ENCODE assay signal across 8 mouse cellular contexts in genomic region chr11:35178144-35178817, GRCm38 (mm10). TPM values are rescaled to one million over a fixed set of nuclear protein-coding genes. Genes with fewer than 3 reads are reported as not detected.
DNase-seq lines count a peak whose midpoint lies in the region; ATAC-seq and TF ChIP-seq lines count a peak whose summit lies in the region.

No protein-coding gene starts in this region.

- dilution Hi-C loops in CH12.LX (cut with MboI; ENCODE audit: extremely low pct_ligation_motif_present, extremely low pct_unique_long_range_greater_than_20kb, low sequenced_read_pairs): no loop called here

- no peak for TF ChIP-seq POLR2A in heart, adult 2 months (IDR thresholded peaks at IDR 0.05; ENCODE audit: insufficient read depth, low read depth, low read length)
- no peak for TF ChIP-seq POLR2A in CH12.LX (IDR thresholded peaks at IDR 0.05; ENCODE audit: low read depth, low read length)

- no peak for ATAC-seq in heart, embryonic 13.5 days (ENCODE audit: extremely low read depth, insufficient number of reproducible peaks, low FRiP score, low TSS enrichment)
- no peak for ATAC-seq in embryonic facial prominence, embryonic 14.5 days (ENCODE audit: low read depth)
- no peak for ATAC-seq in forebrain, embryonic 13.5 days
- ATAC-seq in forebrain, embryonic 14.5 days: no peak

- H3K36me3 ChIP-seq in heart, embryonic 13.5 days: no peaks in the 10 kb centered on the region
- no peaks in the 10 kb centered on the region for H3K36me3 ChIP-seq in heart, adult 2 months (ENCODE audit: control insufficient read depth, insufficient read depth, low read length)
- no peaks in the 10 kb centered on the region for H3K36me3 ChIP-seq in CH12.LX (replicated peaks in 1 of 2; ENCODE audit: control insufficient read depth in 1 of 2, insufficient read depth in 1 of 2, low read length in 1 of 2)
- H3K36me3 ChIP-seq in embryonic facial prominence, embryonic 14.5 days (ENCODE audit: control insufficient read depth, insufficient read depth, low read length): no peaks in the 10 kb centered on the region
- H3K36me3 ChIP-seq in limb, embryonic 10.5 days: peaks cover 35% of the 10 kb centered on the region
- no peaks in the 10 kb centered on the region for H3K36me3 ChIP-seq in forebrain, embryonic 13.5 days (ENCODE audit: poor library complexity, severe bottlenecking)
- no peaks in the 10 kb centered on the region for H3K36me3 ChIP-seq in forebrain, embryonic 14.5 days (ENCODE audit: control insufficient read depth, insufficient read depth, low read length)

- WGBS in heart, embryonic 13.5 days: 57% methylated on average over 24 of the region's 24 CpGs
- 64% methylated on average over 24 of the region's 24 CpGs for WGBS in heart, adult 2 months
- WGBS in embryonic facial prominence, embryonic 14.5 days: 32% methylated on average over 24 of the region's 24 CpGs
- 44% methylated on average over 24 of the region's 24 CpGs for WGBS in limb, embryonic 10.5 days
- WGBS in forebrain, embryonic 13.5 days: 57% methylated on average over 24 of the region's 24 CpGs
- WGBS in forebrain, embryonic 14.5 days: 54% methylated on average over 24 of the region's 24 CpGs

- no peak for TF ChIP-seq RAD21 in CH12.LX (IDR thresholded peaks at IDR 0.05; ENCODE audit: low read depth, low read length)

- H3K4me2 ChIP-seq in heart, embryonic 13.5 days: peak overlapping the region; percentile 31
- H3K4me2 ChIP-seq in CH12.LX (ENCODE audit: insufficient read depth, low read depth, poor library complexity, severe bottlenecking): no peak overlapping the region
- H3K4me2 ChIP-seq in embryonic facial prominence, embryonic 14.5 days (ENCODE audit: low read depth, low read length): peak overlapping the region; percentile 20
- no peak overlapping the region for H3K4me2 ChIP-seq in forebrain, embryonic 13.5 days
- no peak overlapping the region for H3K4me2 ChIP-seq in forebrain, embryonic 14.5 days (ENCODE audit: low read length)

- no peak for DNase-seq in heart, adult 2 months
- peak; percentile 66 for DNase-seq in CH12.LX (ENCODE audit: extremely low read depth)
- no peak for DNase-seq in embryonic facial prominence, embryonic 14.5 days (ENCODE audit: low spot score)
- DNase-seq in limb, embryonic 10.5 days (ENCODE audit: low spot score): no peak
- no peak for DNase-seq in spleen, postnatal 14 days (ENCODE audit: low spot score in 2 of 2)
- DNase-seq in forebrain, embryonic 14.5 days (ENCODE audit: low spot score): no peak

- intact Hi-C loops in heart, adult 2 months (cut with DNase I): no loop called here

- H3K9me3 ChIP-seq in heart, embryonic 13.5 days: no peaks in the 10 kb centered on the region
- H3K9me3 ChIP-seq in CH12.LX (replicated peaks; ENCODE audit: low read length): peaks cover 7% of the 10 kb centered on the region
- H3K9me3 ChIP-seq in embryonic facial prominence, embryonic 14.5 days (ENCODE audit: control insufficient read depth, low read length): no peaks in the 10 kb centered on the region
- no peaks in the 10 kb centered on the region for H3K9me3 ChIP-seq in limb, embryonic 10.5 days (replicated peaks)
- no peaks in the 10 kb centered on the region for H3K9me3 ChIP-seq in forebrain, embryonic 13.5 days (replicated peaks)
- no peaks in the 10 kb centered on the region for H3K9me3 ChIP-seq in forebrain, embryonic 14.5 days (replicated peaks; ENCODE audit: control insufficient read depth, low read length)

- no peak overlapping the region for H3K27ac ChIP-seq in heart, embryonic 13.5 days (replicated peaks)
- H3K27ac ChIP-seq in heart, adult 2 months: no peak overlapping the region
- no peak overlapping the region for H3K27ac ChIP-seq in CH12.LX (ENCODE audit: insufficient read depth, low read depth)
- H3K27ac ChIP-seq in embryonic facial prominence, embryonic 14.5 days (replicated peaks; ENCODE audit: low read depth, low read length): no peak overlapping the region
- H3K27ac ChIP-seq in limb, embryonic 10.5 days: peak overlapping the region; percentile 38; the same call in 1 of the 2 replicates
- no peak overlapping the region for H3K27ac ChIP-seq in forebrain, embryonic 13.5 days
- H3K27ac ChIP-seq in forebrain, embryonic 14.5 days (ENCODE audit: low read depth, low read length): no peak overlapping the region

- no peak for TF ChIP-seq CTCF in heart, adult 2 months (IDR thresholded peaks at IDR 0.05)
- TF ChIP-seq CTCF in CH12.LX (conservative IDR thresholded peaks at IDR 0.05 in 1 of 2, IDR thresholded peaks at IDR 0.05 in 1 of 2; ENCODE audit: low read depth in 2 of 2, low read length in 2 of 2): no peak

- TF ChIP-seq EP300 in heart, adult 2 months (IDR thresholded peaks at IDR 0.05; ENCODE audit: insufficient read depth, low read depth, low read length): no peak
- TF ChIP-seq EP300 in CH12.LX (IDR thresholded peaks at IDR 0.05; ENCODE audit: low read length): no peak

- no peaks in the 10 kb centered on the region for H3K27me3 ChIP-seq in heart, embryonic 13.5 days (replicated peaks)
- H3K27me3 ChIP-seq in heart, adult 2 months (ENCODE audit: control insufficient read depth, insufficient read depth, low read length): no peaks in the 10 kb centered on the region
- H3K27me3 ChIP-seq in CH12.LX (replicated peaks): no peaks in the 10 kb centered on the region
- no peaks in the 10 kb centered on the region for H3K27me3 ChIP-seq in embryonic facial prominence, embryonic 14.5 days (replicated peaks; ENCODE audit: control insufficient read depth, insufficient read depth, low read length)
- H3K27me3 ChIP-seq in limb, embryonic 10.5 days (ENCODE audit: low read depth, poor library complexity, severe bottlenecking): no peaks in the 10 kb centered on the region
- no peaks in the 10 kb centered on the region for H3K27me3 ChIP-seq in forebrain, embryonic 13.5 days
- no peaks in the 10 kb centered on the region for H3K27me3 ChIP-seq in forebrain, embryonic 14.5 days (replicated peaks; ENCODE audit: control insufficient read depth, insufficient read depth, low read length)

- H3K4me3 ChIP-seq in heart, embryonic 13.5 days: no peak overlapping the region
- H3K4me3 ChIP-seq in heart, adult 2 months: no peak overlapping the region
- H3K4me3 ChIP-seq in CH12.LX (replicated peaks in 1 of 3; ENCODE audit: low read depth in 2 of 3, low read length in 2 of 3, poor library complexity in 1 of 3): no peak overlapping the region
- H3K4me3 ChIP-seq in embryonic facial prominence, embryonic 14.5 days (ENCODE audit: low read depth, low read length): no peak overlapping the region
- H3K4me3 ChIP-seq in limb, embryonic 10.5 days: peak overlapping the region; percentile 22
- H3K4me3 ChIP-seq in forebrain, embryonic 13.5 days: no peak overlapping the region
- H3K4me3 ChIP-seq in forebrain, embryonic 14.5 days (ENCODE audit: low read depth, low read length): no peak overlapping the region

- no peaks in the 10 kb centered on the region for H3K79me2 ChIP-seq in heart, adult 2 months (replicated peaks; ENCODE audit: control insufficient read depth, insufficient read depth, low read length)
- no peaks in the 10 kb centered on the region for H3K79me2 ChIP-seq in CH12.LX (replicated peaks; ENCODE audit: control insufficient read depth, extremely low read depth, insufficient read depth, poor library complexity, severe bottlenecking)

- in situ Hi-C loops in CH12.LX (cut with MboI; ENCODE audit: low pct_ligation_motif_present, low pct_unique_long_range_greater_than_20kb, low sequenced_read_pairs): no loop called here

- H3K4me1 ChIP-seq in heart, embryonic 13.5 days: peaks cover 9% of the 10 kb centered on the region
- no peaks in the 10 kb centered on the region for H3K4me1 ChIP-seq in heart, adult 2 months (ENCODE audit: control insufficient read depth, insufficient read depth, low read length)
- H3K4me1 ChIP-seq in CH12.LX (ENCODE audit: control insufficient read depth in 1 of 2, insufficient read depth in 2 of 2): peaks cover 2 to 16% of the 10 kb centered on the region in 2 experiments; a peak in 2 of 4 replicates
- 0 out of 2 replicates have a peak, but pooled peaks cover 3% of the 10 kb centered on the region for H3K4me1 ChIP-seq in embryonic facial prominence, embryonic 14.5 days (ENCODE audit: control insufficient read depth, insufficient read depth, low read length)
- H3K4me1 ChIP-seq in limb, embryonic 10.5 days: peaks cover 30% of the 10 kb centered on the region
- peaks cover 14% of the 10 kb centered on the region; the same call in 1 of the 2 replicates for H3K4me1 ChIP-seq in forebrain, embryonic 13.5 days
- no peaks in the 10 kb centered on the region; the same call in 1 of the 2 replicates for H3K4me1 ChIP-seq in forebrain, embryonic 14.5 days (ENCODE audit: control insufficient read depth, insufficient read depth, low read length)

- no peak overlapping the region for H3K9ac ChIP-seq in heart, embryonic 13.5 days
- H3K9ac ChIP-seq in heart, adult 2 months (ENCODE audit: low read depth, low read length): no peak overlapping the region
- H3K9ac ChIP-seq in CH12.LX (ENCODE audit: insufficient read depth, low read depth): no peak overlapping the region
- no peak overlapping the region for H3K9ac ChIP-seq in embryonic facial prominence, embryonic 14.5 days (ENCODE audit: low read depth, low read length)
- H3K9ac ChIP-seq in forebrain, embryonic 13.5 days: no peak overlapping the region
- no peak overlapping the region for H3K9ac ChIP-seq in forebrain, embryonic 14.5 days (ENCODE audit: low read length)

TF ChIP-seq in CH12.LX, 34 proteins besides CTCF, POLR2A, EP300 and RAD21:
- TF ChIP-seq GABPA (IDR thresholded peaks at IDR 0.05; ENCODE audit: insufficient replicate concordance, low read depth, low read length): no peak
- peak; percentile 52; the same call in 1 of the 2 replicates for TF ChIP-seq ELF1 (IDR thresholded peaks at IDR 0.05; ENCODE audit: low read depth, low read length)

RNA-seq across cellular contexts. Expression of gene Slit3, which starts 57.3 kb away (rescaled TPM):
- 11.1 and 12.5 TPM in 2 replicates for polyA plus RNA-seq in heart, embryonic 13.5 days (2015; fragmentation: Nextera tagmentation; extraction: Ambion mirVana)
- total RNA-seq in heart, adult 2 months (2021): 10 to 100 TPM; 12.3 to 14.6 TPM
- polyA plus RNA-seq in heart, adult 2 months (2012; rRNA removed): 15.8 and 16.0 TPM in 2 replicates
- 0.42 and 0.55 TPM in 2 replicates for total RNA-seq in CH12.LX (2012; rRNA removed)
- total RNA-seq in CH12.LX (2014; rRNA removed): 2.6 and 2.8 TPM in 2 replicates
- 4.8 and 5.5 TPM in 2 replicates for polyA plus RNA-seq in CH12.LX (2012; ENCODE audit: insufficient read length, low read depth)
- 23.3 and 24.1 TPM in 2 replicates for polyA plus RNA-seq in embryonic facial prominence, embryonic 14.5 days (2014; fragmentation: Nextera tagmentation; extraction: Ambion mirVana)
- 20.2 and 21.9 TPM in 2 replicates for polyA plus RNA-seq in limb, embryonic 10.5 days (2016; fragmentation: Nextera tagmentation; extraction: Ambion mirVana)
- 2.6 and 3.5 TPM in 2 replicates for polyA plus RNA-seq in forebrain, embryonic 13.5 days (2015; fragmentation: Nextera tagmentation; extraction: Ambion mirVana)
- polyA plus RNA-seq in forebrain, embryonic 14.5 days (2014; fragmentation: Nextera tagmentation; extraction: Ambion mirVana): 2.3 and 2.4 TPM in 2 replicates

Comparison
In these comparisons a context has a peak if more than half of its experiments do, and no peak if none do; other contexts are left out.
1. H3K4me2 ChIP-seq: peak in heart, embryonic 13.5 days (single experiment) and embryonic facial prominence, embryonic 14.5 days (single experiment); none in CH12.LX (single experiment), forebrain, embryonic 13.5 days (single experiment) and forebrain, embryonic 14.5 days (single experiment).